Mouse (Mus musculus) MEL (cell line): ENCODE results near the gene Gm9945. TPM values are rescaled to one million over a fixed set of nuclear protein-coding genes. Genes with fewer than 3 reads are reported as not detected.

Experiments
- DNase-seq: peaks from one replicate; pipeline ENCODE4 v3.0.0; 2011; ENCODE audit warnings: low read depth, low spot score
- H3K27ac ChIP-seq: 2 replicates; pipeline ENCODE4 v1.5.1; 2012; ENCODE audit warnings: low read depth, mild to moderate bottlenecking, control low read depth, low read length, moderate library complexity; ENCODE audit not compliant: control insufficient read depth
- H3K27me3 ChIP-seq, 2 experiments: fragments of 150-350 bp in 1 of 2; sonication (generic) in 1 of 2; 2 replicates each; pipeline ENCODE4 v1.6.1; 2012; ENCODE audit warnings: low read length in 2 of 2, mild to moderate bottlenecking in 2 of 2, improper control_type of control experiment in 1 of 2, moderate library complexity in 1 of 2; ENCODE audit not compliant: insufficient read depth in 2 of 2, control insufficient read depth in 1 of 2
- H3K36me3 ChIP-seq, 2 experiments: 2 replicates each; pipeline ENCODE4 v1.6.1; 2012 to 2014; ENCODE audit warnings: low read length in 2 of 2, improper control_type of control experiment in 1 of 2, inconsistent platforms in 1 of 2, mild to moderate bottlenecking in 1 of 2; ENCODE audit not compliant: insufficient read depth in 2 of 2, control insufficient read depth in 1 of 2
- H3K4me1 ChIP-seq, 2 experiments: fragments of 150-350 bp in 1 of 2; sonication (generic) in 1 of 2; 2 replicates each; pipeline ENCODE4 v1.6.1; 2012; ENCODE audit warnings: low read length in 2 of 2, improper control_type of control experiment in 1 of 2, mild to moderate bottlenecking in 1 of 2; ENCODE audit not compliant: insufficient read depth in 2 of 2, control insufficient read depth in 1 of 2
- H3K4me3 ChIP-seq, 2 experiments: fragments of 150-350 bp in 1 of 2; sonication (generic) in 1 of 2; 2 replicates each; pipeline ENCODE4 v1.5.1; 2012; ENCODE audit warnings: low read depth in 2 of 2, low read length in 2 of 2, mild to moderate bottlenecking in 2 of 2, moderate library complexity in 2 of 2, control low read depth in 1 of 2, improper control_type of control experiment in 1 of 2; ENCODE audit not compliant: control insufficient read depth in 1 of 2, insufficient read depth in 1 of 2
- H3K79me2 ChIP-seq: 2 replicates; pipeline ENCODE4 v1.6.1; 2012; ENCODE audit warnings: mild to moderate bottlenecking, low read length, moderate library complexity; ENCODE audit not compliant: control insufficient read depth, poor library complexity, insufficient read depth
- H3K9ac ChIP-seq: 2 replicates; pipeline ENCODE4 v1.6.1; 2012; ENCODE audit warnings: low read depth, mild to moderate bottlenecking, control low read depth, low read length, moderate library complexity; ENCODE audit not compliant: control insufficient read depth, poor library complexity, severe bottlenecking
- H3K9me3 ChIP-seq: fragments of 150-350 bp; sonication (generic); replicated peaks from 2 replicates; pipeline ENCODE4 v1.6.1; 2012; ENCODE audit warnings: mild to moderate bottlenecking, low read length, improper control_type of control experiment, moderate library complexity; ENCODE audit not compliant: insufficient read depth
- BHLHE40 ChIP-seq: IDR thresholded peaks from 2 replicates; pipeline ENCODE4 v1.6.1; 2012; ENCODE audit warnings: low read depth, mild to moderate bottlenecking, inconsistent platforms, low read length, improper control_type of control experiment, borderline replicate concordance
- CHD1 ChIP-seq: IDR thresholded peaks from 2 replicates; pipeline ENCODE4 v1.6.1; 2012; ENCODE audit warnings: low read depth, mild to moderate bottlenecking, inconsistent platforms, low read length, improper control_type of control experiment
- CHD2 ChIP-seq: IDR thresholded peaks from 2 replicates; pipeline ENCODE4 v1.6.1; 2011; ENCODE audit warnings: low read length, improper control_type of control experiment
- CTCF ChIP-seq, 3 experiments: IDR thresholded peaks in 2 of 3; conservative IDR thresholded peaks in 1 of 3; 2 replicates each; pipeline ENCODE4 v1.5.1; 2011 to 2012; ENCODE audit warnings: low read length in 3 of 3, low read depth in 2 of 3, mild to moderate bottlenecking in 2 of 3, improper control_type of control experiment in 1 of 3, inconsistent platforms in 1 of 3, mixed read lengths in 1 of 3, moderate library complexity in 1 of 3; ENCODE audit not compliant: control insufficient read depth in 1 of 3, insufficient read depth in 1 of 3, poor library complexity in 1 of 3, severe bottlenecking in 1 of 3
- ELF1 ChIP-seq: IDR thresholded peaks from 2 replicates; pipeline ENCODE4 v1.6.1; 2014; ENCODE audit warnings: low read depth, mild to moderate bottlenecking, inconsistent platforms, low read length, improper control_type of control experiment, moderate library complexity
- EP300 ChIP-seq, 2 experiments: IDR thresholded peaks; 2 replicates each; pipeline ENCODE4 v1.6.1; 2011; ENCODE audit warnings: improper control_type of control experiment in 2 of 2, low read length in 2 of 2, low read depth in 1 of 2, mild to moderate bottlenecking in 1 of 2
- ETS1 ChIP-seq: IDR thresholded peaks from 2 replicates; pipeline ENCODE4 v1.6.1; 2012; ENCODE audit warnings: low read depth, mild to moderate bottlenecking, inconsistent platforms, low read length, improper control_type of control experiment, moderate library complexity
- GABPA ChIP-seq: IDR thresholded peaks from 2 replicates; pipeline ENCODE4 v1.6.1; 2012; ENCODE audit warnings: low read depth, mild to moderate bottlenecking, inconsistent platforms, low read length, improper control_type of control experiment, moderate library complexity
- GATA1 ChIP-seq: IDR thresholded peaks from 2 replicates; pipeline ENCODE4 v1.6.1; 2011; ENCODE audit warnings: low read depth, low read length, improper control_type of control experiment
- HCFC1 ChIP-seq: IDR thresholded peaks from 2 replicates; pipeline ENCODE4 v1.6.1; 2012; ENCODE audit warnings: low read depth, mild to moderate bottlenecking, inconsistent platforms, low read length, improper control_type of control experiment, moderate library complexity
- JUND ChIP-seq: IDR thresholded peaks from 2 replicates; pipeline ENCODE4 v1.6.1; 2011; ENCODE audit warnings: low read depth, mild to moderate bottlenecking, improper control_type of control experiment, low read length
- KAT2A ChIP-seq: conservative IDR thresholded peaks from 2 replicates; pipeline ENCODE4 v1.6.1; 2012; ENCODE audit warnings: low read depth, low read length, improper control_type of control experiment, inconsistent platforms
- MAX ChIP-seq: IDR thresholded peaks from 2 replicates; pipeline ENCODE4 v1.6.1; 2011; ENCODE audit warnings: low read length, improper control_type of control experiment
- MAZ ChIP-seq: IDR thresholded peaks from 2 replicates; pipeline ENCODE4 v1.6.1; 2012; ENCODE audit warnings: low read depth, mild to moderate bottlenecking, inconsistent platforms, low read length, improper control_type of control experiment
- MXI1 ChIP-seq: IDR thresholded peaks from 2 replicates; pipeline ENCODE4 v1.6.1; 2011; ENCODE audit warnings: mild to moderate bottlenecking, low read depth, low read length, improper control_type of control experiment
- MYB ChIP-seq: IDR thresholded peaks from 2 replicates; pipeline ENCODE4 v1.6.1; 2011; ENCODE audit warnings: mild to moderate bottlenecking, low read depth, low read length, improper control_type of control experiment
- MYC ChIP-seq: IDR thresholded peaks from 2 replicates; pipeline ENCODE4 v1.6.1; 2011; ENCODE audit warnings: low read depth, mild to moderate bottlenecking, low read length, improper control_type of control experiment, moderate library complexity
- NELFE ChIP-seq: IDR thresholded peaks from 2 replicates; pipeline ENCODE4 v1.6.1; 2011; ENCODE audit warnings: low read depth, low read length, improper control_type of control experiment
- NRF1 ChIP-seq: IDR thresholded peaks from 2 replicates; pipeline ENCODE4 v1.6.1; 2014; ENCODE audit warnings: low read depth, mild to moderate bottlenecking, inconsistent platforms, low read length, improper control_type of control experiment, moderate library complexity; ENCODE audit not compliant: poor library complexity, insufficient read depth, severe bottlenecking
- POLR2A ChIP-seq, 2 experiments: IDR thresholded peaks; 2 replicates each; pipeline ENCODE4 v1.6.1; 2011 to 2012; ENCODE audit warnings: low read length in 2 of 2, mild to moderate bottlenecking in 2 of 2, control low read depth in 1 of 2, improper control_type of control experiment in 1 of 2, low read depth in 1 of 2, moderate library complexity in 1 of 2; ENCODE audit not compliant: control insufficient read depth in 1 of 2, insufficient read depth in 1 of 2, poor library complexity in 1 of 2
- POLR2AphosphoS2 ChIP-seq: IDR thresholded peaks from 2 replicates; pipeline ENCODE4 v1.6.1; 2011; ENCODE audit warnings: low read length, improper control_type of control experiment
- POLR2AphosphoS5 ChIP-seq: IDR thresholded peaks from 2 replicates; pipeline ENCODE4 v1.6.1; 2012; ENCODE audit warnings: low read depth, borderline replicate concordance, mild to moderate bottlenecking, inconsistent platforms, low read length, moderate library complexity, mixed read lengths
- RAD21 ChIP-seq: IDR thresholded peaks from 2 replicates; pipeline ENCODE4 v1.6.1; 2011; ENCODE audit warnings: mild to moderate bottlenecking, low read depth, low read length, improper control_type of control experiment
- RCOR1 ChIP-seq: IDR thresholded peaks from 2 replicates; pipeline ENCODE4 v1.6.1; 2012; ENCODE audit warnings: low read depth, mild to moderate bottlenecking, inconsistent platforms, low read length, improper control_type of control experiment
- SIN3A ChIP-seq: IDR thresholded peaks from 2 replicates; pipeline ENCODE4 v1.6.1; 2012; ENCODE audit warnings: low read length, improper control_type of control experiment, inconsistent platforms
- SMC3 ChIP-seq: IDR thresholded peaks from 2 replicates; pipeline ENCODE4 v1.6.1; 2011; ENCODE audit warnings: low read depth, low read length, improper control_type of control experiment
- TBP ChIP-seq: IDR thresholded peaks from 2 replicates; pipeline ENCODE4 v1.8.0; 2011; ENCODE audit warnings: low read depth, low read length, improper control_type of control experiment
- USF1 ChIP-seq: IDR thresholded peaks from 2 replicates; pipeline ENCODE4 v1.6.1; 2014; ENCODE audit warnings: low read depth, mild to moderate bottlenecking, inconsistent platforms, low read length, improper control_type of control experiment, moderate library complexity
- ZC3H11A ChIP-seq: IDR thresholded peaks from 2 replicates; pipeline ENCODE4 v1.6.1; 2012; ENCODE audit warnings: low read depth, mild to moderate bottlenecking, inconsistent platforms, low read length, improper control_type of control experiment
- ZKSCAN1 ChIP-seq: IDR thresholded peaks from 2 replicates; pipeline ENCODE4 v1.6.1; 2012; ENCODE audit warnings: low read depth, mild to moderate bottlenecking, inconsistent platforms, low read length, improper control_type of control experiment, moderate library complexity
- ZMIZ1 ChIP-seq: IDR thresholded peaks from 2 replicates; pipeline ENCODE4 v1.6.1; 2012; ENCODE audit warnings: low read depth, mild to moderate bottlenecking, inconsistent platforms, low read length, improper control_type of control experiment, moderate library complexity
- ZNF384 ChIP-seq: IDR thresholded peaks from 2 replicates; pipeline ENCODE4 v1.6.1; 2012; ENCODE audit warnings: low read depth, mild to moderate bottlenecking, inconsistent platforms, low read length, improper control_type of control experiment
- polyA plus RNA-seq, 2 experiments: library from polyadenylated mRNA; stranded (reverse) in 1 of 2; unstranded in 1 of 2; fragments of >175 nt in 1 of 2; fragments of >200 nt in 1 of 2; gene quantifications; 2 replicates each; pipeline versions ENCODE4 v1.2.1 to v1.2.4; 2012; ENCODE audit warnings: low replicate concordance in 2 of 2, low read depth in 1 of 2; ENCODE audit not compliant: insufficient read length in 2 of 2, insufficient read depth in 1 of 2, missing spikeins in 1 of 2
- total RNA-seq: library from RNA; depleted of rRNA; stranded (reverse); fragments of 300-350 nt; gene quantifications from 2 replicates; pipeline ENCODE4 v1.2.3, GENCODE M21; 2012

Gene Gm9945
- total and polyA plus RNA-seq, 3 experiments = not detected

GRCm38 (mm10) chr11:53469968-53470695, 9.8 kb upstream of the Gm9945 start, which contains the start of gene Gm9837 (continued):
- TF ChIP-seq JUND (no peak), GATA1 (peak; percentile 53; the same call in 1 of the 2 replicates), HCFC1 (no peak), EP300 (IDR thresholded peaks at IDR 0.05; ENCODE audit: low read depth in 1 of 2, low read length in 2 of 2) (peak in 1 of 2 experiments; percentile 28; a peak in 1 of 4 replicates), MXI1 (peak; percentile 63), USF1 (no peak), NELFE (no peak), MAZ (0 out of 2 replicates have a peak, but pooled peaks have one; percentile 52), NRF1 (no peak), GABPA (no peak), ELF1 (0 out of 2 replicates have a peak, but pooled peaks have one; percentile 7), TBP (no peak), MAX (no peak; the same call in 1 of the 2 replicates), POLR2A (IDR thresholded peaks at IDR 0.05; ENCODE audit: control insufficient read depth in 1 of 2, insufficient read depth in 1 of 2, low read depth in 1 of 2, low read length in 2 of 2, poor library complexity in 1 of 2) (no peak), ZC3H11A (peak; percentile 99), MYB (no peak), ZMIZ1 (no peak), ETS1 (no peak), POLR2AphosphoS5 (no peak), POLR2AphosphoS2 (no peak), RAD21 (no peak; the same call in none of the 2 replicates), CTCF (IDR thresholded peaks at IDR 0.05 in 2 of 3, conservative IDR thresholded peaks at IDR 0.05 in 1 of 3; ENCODE audit: control insufficient read depth in 1 of 3, insufficient read depth in 1 of 3, low read depth in 2 of 3, low read length in 3 of 3, poor library complexity in 1 of 3, severe bottlenecking in 1 of 3) (peak; percentile 92 to 99 (median 99)), SIN3A (peak; percentile 72), RCOR1 (0 out of 2 replicates have a peak, but pooled peaks have one; percentile 9)

DNA sequence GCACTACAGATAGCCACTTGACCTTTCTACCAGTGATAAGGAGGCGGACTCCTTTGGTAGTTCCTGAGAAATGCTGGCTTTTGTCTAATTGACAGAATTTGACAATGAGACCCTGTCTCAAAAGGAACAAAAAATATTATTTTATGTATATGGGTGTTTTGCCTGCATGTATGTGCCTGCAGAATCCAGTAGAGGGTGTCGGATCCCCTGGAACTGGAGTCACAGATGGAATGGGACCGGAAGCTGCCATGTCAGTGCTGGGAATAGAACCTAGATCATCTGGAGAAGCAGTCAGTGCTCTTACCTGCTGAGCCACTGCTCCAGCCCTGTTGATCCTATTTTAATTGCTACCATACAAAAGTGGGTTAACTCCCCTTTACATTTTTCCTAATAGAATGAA, 7.3 kb upstream of the Gm9945 start:
- DNase-seq = peak; percentile 48
- Histone ChIP-seq H3K79me2 (no peaks in the 10 kb centered on the region), H3K27me3 (peaks cover 4 to 5% of the 10 kb centered on the region in 2 experiments)

More for the DNA sequence above, 7.3 kb upstream of the Gm9945 start:
- TF ChIP-seq BHLHE40 (no peak), GABPA (no peak), ETS1 (no peak), KAT2A (no peak), POLR2A (IDR thresholded peaks at IDR 0.05; ENCODE audit: control insufficient read depth in 1 of 2, insufficient read depth in 1 of 2, low read depth in 1 of 2, low read length in 2 of 2, poor library complexity in 1 of 2) (no peak), NELFE (no peak), ZKSCAN1 (no peak), EP300 (IDR thresholded peaks at IDR 0.05; ENCODE audit: low read depth in 1 of 2, low read length in 2 of 2) (no peak), CHD2 (no peak), CHD1 (no peak), SMC3 (peak; percentile 66), CTCF (IDR thresholded peaks at IDR 0.05 in 2 of 3, conservative IDR thresholded peaks at IDR 0.05 in 1 of 3; ENCODE audit: control insufficient read depth in 1 of 3, insufficient read depth in 1 of 3, low read depth in 2 of 3, low read length in 3 of 3, poor library complexity in 1 of 3, severe bottlenecking in 1 of 3) (peak; percentile 42 to 65 (median 52)), ZNF384 (no peak), MYC (no peak), NRF1 (no peak), RAD21 (peak; percentile 63), ZC3H11A (peak; percentile 71), TBP (no peak)
- Histone ChIP-seq H3K9me3 (no peaks in the 10 kb centered on the region), H3K27ac (no peak overlapping the region), H3K36me3 (peaks cover 0 to 8% of the 10 kb centered on the region in 2 experiments; a peak in 1 of 4 replicates), H3K4me1 (peaks cover 2 to 11% of the 10 kb centered on the region in 2 experiments; a peak in 3 of 4 replicates), H3K4me3 (no peak overlapping the region), H3K9ac (no peak overlapping the region)
